Mouse (Mus musculus) liver, adult 2 months (tissue): ENCODE measurements around the gene Dph3. TPM values are rescaled to one million over a fixed set of nuclear protein-coding genes. Genes with fewer than 3 reads are reported as not detected.

ENCODE experiments used
- DNase-seq: peaks from one replicate; pipeline ENCODE4 v3.0.0-alpha.2; 2011; ENCODE audit warnings: low read depth, low spot score; ENCODE audit errors: extremely low read depth
- H3K27ac ChIP-seq: fragments of 200-500 bp; replicated peaks from 2 replicates; pipeline ENCODE4 v1.5.1; 2012; ENCODE audit warnings: low read depth, mild to moderate bottlenecking, control low read depth, inconsistent platforms, low read length; ENCODE audit not compliant: insufficient read depth
- H3K27me3 ChIP-seq: fragments of 200-500 bp; 2 replicates; pipeline ENCODE4 v1.6.1; 2012; ENCODE audit warnings: mild to moderate bottlenecking, moderate library complexity, low read length, inconsistent platforms; ENCODE audit not compliant: control insufficient read depth, insufficient read depth
- H3K36me3 ChIP-seq: fragments of 200-500 bp; 2 replicates; pipeline ENCODE4 v1.6.1; 2012; ENCODE audit warnings: low read length, inconsistent platforms; ENCODE audit not compliant: control insufficient read depth, insufficient read depth
- H3K4me1 ChIP-seq: fragments of 200-500 bp; 2 replicates; pipeline ENCODE4 v1.6.1; 2011; ENCODE audit warnings: low read length; ENCODE audit not compliant: control insufficient read depth, insufficient read depth
- H3K4me3 ChIP-seq: fragments of 200-500 bp; 2 replicates; pipeline ENCODE4 v1.5.1; 2011; ENCODE audit warnings: low read depth, mild to moderate bottlenecking, control low read depth, low read length, moderate library complexity; ENCODE audit not compliant: insufficient read depth
- H3K79me2 ChIP-seq: fragments of 200-500 bp; 2 replicates; pipeline ENCODE4 v1.6.1; 2012; ENCODE audit warnings: inconsistent platforms, mild to moderate bottlenecking, low read length, moderate library complexity; ENCODE audit not compliant: control insufficient read depth, insufficient read depth
- H3K9ac ChIP-seq: fragments of 200-500 bp; 2 replicates; pipeline ENCODE4 v1.6.1; 2012; ENCODE audit warnings: low read depth, mild to moderate bottlenecking, control low read depth, inconsistent platforms, low read length
- CTCF ChIP-seq: fragments of 200-500 bp; IDR thresholded peaks from 2 replicates; pipeline ENCODE4 v1.5.1; 2011; ENCODE audit warnings: low read depth, low read length, control low read depth
- POLR2A ChIP-seq: fragments of 200-500 bp; IDR thresholded peaks from 2 replicates; pipeline ENCODE4 v1.6.1; 2011; ENCODE audit warnings: low read length, control low read depth; ENCODE audit not compliant: insufficient read depth; ENCODE audit errors: extremely low read depth
- WGBS: fragments of 180-500 bp; shearing (Covaris S2); methylation state at CpG from one replicate; pipeline ENCODE4 v1.1.7; 2018; 5-methylcytosine and 5-hydroxymethylcytosine counted together
- polyA plus RNA-seq: library from polyadenylated mRNA; depleted of rRNA; stranded (reverse); fragments of >200 nt; gene quantifications from 2 replicates; pipeline ENCODE4 v1.2.3, GENCODE M21; 2012; rRNA removed
- total RNA-seq: library from RNA; depleted of rRNA; stranded (reverse); fragments of >200 nt; gene quantifications from 2 replicates; pipeline ENCODE4 v1.2.3, GENCODE M21; 2014; rRNA removed

Dph3 gene
- total and polyA plus RNA-seq, 2 experiments, result 15.1 to 16.2 TPM

GRCm38 (mm10) chr14:32050171-32050570, 35.4 kb downstream of the Dph3 start:
- H3K36me3 ChIP-seq, result no peaks in the 10 kb centered on the region
- no peaks in the 10 kb centered on the region for H3K27me3 ChIP-seq
- 92% methylated on average over 6 of the region's 6 CpGs for WGBS
- no peaks in the 10 kb centered on the region for H3K79me2 ChIP-seq
- no peak overlapping the region for H3K4me3 ChIP-seq
- peaks cover 4% of the 10 kb centered on the region; the same call in 1 of the 2 replicates for H3K4me1 ChIP-seq
- DNase-seq, result no peak
- no peak for TF ChIP-seq CTCF
- TF ChIP-seq POLR2A, result no peak
- no peak overlapping the region for H3K27ac ChIP-seq
- no peak overlapping the region for H3K9ac ChIP-seq

GRCm38 (mm10) chr14:32046357-32046756, 39.2 kb downstream of the Dph3 start:
- Histone ChIP-seq H3K36me3 (no peaks in the 10 kb centered on the region), H3K79me2 (no peaks in the 10 kb centered on the region), H3K9ac (no peak overlapping the region), H3K27me3 (no peaks in the 10 kb centered on the region), H3K4me3 (no peak overlapping the region), H3K4me1 (peaks cover 4% of the 10 kb centered on the region; the same call in 1 of the 2 replicates), H3K27ac (no peak overlapping the region)
- no peak for DNase-seq
- WGBS, result 74% methylated on average over 8 of the region's 8 CpGs
- TF ChIP-seq POLR2A, result no peak
- TF ChIP-seq CTCF, result no peak

- H3K9ac ChIP-seq, result no peak overlapping the region
Measured at GRCm38 (mm10) chr14:32042108-32042507, 43.4 kb downstream of the Dph3 start.

GRCm38 (mm10) chr14:32037661-32038252, 47.8 kb downstream of the Dph3 start:
- H3K4me1 ChIP-seq, result no peaks in the 10 kb centered on the region
- WGBS, result 89% methylated on average over 8 of the region's 8 CpGs
- no peaks in the 10 kb centered on the region for H3K36me3 ChIP-seq
- DNase-seq, result no peak
- H3K27me3 ChIP-seq, result no peaks in the 10 kb centered on the region
- H3K27ac ChIP-seq, result no peak overlapping the region
- TF ChIP-seq CTCF (no peak), POLR2A (no peak)
- no peak overlapping the region for H3K4me3 ChIP-seq
- H3K9ac ChIP-seq, result no peak overlapping the region
- H3K79me2 ChIP-seq, result no peaks in the 10 kb centered on the region

More at GRCm38 (mm10) chr14:32042108-32042507, 43.4 kb downstream of the Dph3 start:
- Histone ChIP-seq H3K27ac (no peak overlapping the region), H3K79me2 (no peaks in the 10 kb centered on the region), H3K4me3 (no peak overlapping the region), H3K36me3 (no peaks in the 10 kb centered on the region), H3K4me1 (peaks cover 4% of the 10 kb centered on the region; the same call in 1 of the 2 replicates), H3K27me3 (no peaks in the 10 kb centered on the region)
- no peak for TF ChIP-seq POLR2A
- no peak for TF ChIP-seq CTCF
- DNase-seq, result no peak
- 50% methylated on average over 5 of the region's 5 CpGs for WGBS

GRCm38 (mm10) chr14:32036482-32036881, 49.0 kb downstream of the Dph3 start:
- no peak for TF ChIP-seq CTCF
- TF ChIP-seq POLR2A, result no peak
- Histone ChIP-seq H3K4me1 (no peaks in the 10 kb centered on the region), H3K9ac (no peak overlapping the region), H3K27me3 (no peaks in the 10 kb centered on the region), H3K79me2 (no peaks in the 10 kb centered on the region), H3K36me3 (no peaks in the 10 kb centered on the region), H3K27ac (no peak overlapping the region), H3K4me3 (no peak overlapping the region)
- no peak for DNase-seq
- WGBS, result 76% methylated on average over 5 of the region's 5 CpGs

- Histone ChIP-seq H3K27me3 (no peaks in the 10 kb centered on the region), H3K4me1 (no peaks in the 10 kb centered on the region), H3K36me3 (no peaks in the 10 kb centered on the region), H3K4me3 (no peak overlapping the region), H3K9ac (no peak overlapping the region), H3K27ac (no peak overlapping the region), H3K79me2 (no peaks in the 10 kb centered on the region)
- TF ChIP-seq POLR2A (no peak), CTCF (peak; percentile 82)
- WGBS, result 7% methylated on average over 4 of the region's 4 CpGs
- peak; percentile 45 for DNase-seq
Measured at GRCm38 (mm10) chr14:32032522-32032921, 53.0 kb downstream of the Dph3 start.

Other genes starting within 250 kb of the Dph3 start
- gene Galnt15, start 56.7 kb downstream of the Dph3 start, total RNA-seq, result 0.92 and 2.4 TPM in 2 replicates
- 0.30 and 0.62 TPM in 2 replicates for gene Galnt15, start 56.7 kb downstream of the Dph3 start, polyA plus RNA-seq
- gene Oxnad1, start 355 bp downstream of the Dph3 start, total RNA-seq, result 34.0 and 46.1 TPM in 2 replicates
- 27.6 and 30.3 TPM in 2 replicates for gene Oxnad1, start 355 bp downstream of the Dph3 start, polyA plus RNA-seq
- not detected in 2 replicates for gene Msmb, start 56.3 kb upstream of the Dph3 start, total RNA-seq
- not detected in 2 replicates for gene Msmb, start 56.3 kb upstream of the Dph3 start, polyA plus RNA-seq
- gene Ncoa4, start 74.1 kb upstream of the Dph3 start, total RNA-seq, result 134 and 142 TPM in 2 replicates
- 39.6 and 43.1 TPM in 2 replicates for gene Ncoa4, start 74.1 kb upstream of the Dph3 start, polyA plus RNA-seq
- 191 and 195 TPM in 2 replicates for gene Timm23, start 116.2 kb upstream of the Dph3 start, total RNA-seq
- gene Timm23, start 116.2 kb upstream of the Dph3 start, polyA plus RNA-seq, result 122 and 156 TPM in 2 replicates
- gene Parg, start 116.2 kb upstream of the Dph3 start, total RNA-seq, result 21.0 and 25.1 TPM in 2 replicates
- gene Parg, start 116.2 kb upstream of the Dph3 start, polyA plus RNA-seq, result 2.8 TPM in 2 replicates
- gene Ogdhl, start 236.3 kb upstream of the Dph3 start, total RNA-seq, result 0.09 and 0.20 TPM in 2 replicates
- 0.05 TPM in 1 of 2 replicates, not detected in the other for gene Ogdhl, start 236.3 kb upstream of the Dph3 start, polyA plus RNA-seq